Mouse (Mus musculus): ENCODE results near the gene Zcchc8. TPM values are rescaled to one million over a fixed set of nuclear protein-coding genes. Genes with fewer than 3 reads are reported as not detected.

Zcchc8 gene
- total and polyA plus RNA-seq, 3 experiments = 18.4 to 57.4 TPM; not detected in 1

GRCm38 (mm10) chr5:123683377-123684220 lies 37.3 kb downstream of the Zcchc8 start:
- Histone ChIP-seq H3K9ac (ENCODE audit: control insufficient read depth, low read depth, low read length, poor library complexity, severe bottlenecking) (peak overlapping the region; percentile 92), H3K4me3 (ENCODE audit: control insufficient read depth in 1 of 2, insufficient read depth in 1 of 2, low read depth in 2 of 2, low read length in 2 of 2) (peak overlapping the region; percentile 84 to 99), H3K27me3 (ENCODE audit: control insufficient read depth in 1 of 2, insufficient read depth in 2 of 2, low read length in 2 of 2) (no peaks in the 10 kb centered on the region), H3K4me1 (ENCODE audit: control insufficient read depth in 1 of 2, insufficient read depth in 2 of 2, low read length in 2 of 2) (peaks cover 4 to 10% of the 10 kb centered on the region in 2 experiments; a peak in 3 of 4 replicates), H3K9me3 (replicated peaks; ENCODE audit: insufficient read depth, low read length) (no peaks in the 10 kb centered on the region), H3K79me2 (ENCODE audit: control insufficient read depth, insufficient read depth, low read length, poor library complexity) (peaks cover 21% of the 10 kb centered on the region), H3K36me3 (ENCODE audit: control insufficient read depth in 1 of 2, insufficient read depth in 2 of 2, low read length in 2 of 2) (peaks cover 0 to 9% of the 10 kb centered on the region in 2 experiments; a peak in 2 of 4 replicates), H3K27ac (ENCODE audit: control insufficient read depth, low read depth, low read length) (peak overlapping the region; percentile 12; the same call in 1 of the 2 replicates)
- DNase-seq (ENCODE audit: low read depth, low spot score) = peak; percentile 71
- peak; percentile 78 for TF ChIP-seq SIN3A (IDR thresholded peaks at IDR 0.05; ENCODE audit: low read length)
- peak; percentile 50; the same call in 1 of the 2 replicates for TF ChIP-seq CHD1 (IDR thresholded peaks at IDR 0.05; ENCODE audit: low read depth, low read length)
- no peak for TF ChIP-seq GATA1 (IDR thresholded peaks at IDR 0.05; ENCODE audit: low read depth, low read length)
- TF ChIP-seq ELF1 (IDR thresholded peaks at IDR 0.05; ENCODE audit: low read depth, low read length) = 0 out of 2 replicates have a peak, but pooled peaks have one; percentile 8
- no peak for TF ChIP-seq EP300 (IDR thresholded peaks at IDR 0.05; ENCODE audit: low read depth in 1 of 2, low read length in 2 of 2)
- TF ChIP-seq E2F4 (IDR thresholded peaks at IDR 0.05; ENCODE audit: borderline replicate concordance, low read depth, low read length) = no peak
- TF ChIP-seq JUND (IDR thresholded peaks at IDR 0.05; ENCODE audit: low read depth, low read length) = no peak
- TF ChIP-seq USF1 (IDR thresholded peaks at IDR 0.05; ENCODE audit: low read depth, low read length) = no peak
- TF ChIP-seq ZC3H11A (IDR thresholded peaks at IDR 0.05; ENCODE audit: low read depth, low read length) = no peak
- TF ChIP-seq MAFK (IDR thresholded peaks at IDR 0.05; ENCODE audit: borderline replicate concordance, low read depth, low read length) = no peak
- 0 out of 2 replicates have a peak, but pooled peaks have one; percentile 11 for TF ChIP-seq TCF12 (IDR thresholded peaks at IDR 0.05; ENCODE audit: low read depth, low read length)
- TF ChIP-seq MAX (IDR thresholded peaks at IDR 0.05; ENCODE audit: low read length) = 0 out of 2 replicates have a peak, but pooled peaks have one; percentile 35
- TF ChIP-seq MAZ (IDR thresholded peaks at IDR 0.05; ENCODE audit: low read depth, low read length) = peak; percentile 64; the same call in 1 of the 2 replicates
- peak; percentile 3; the same call in 1 of the 2 replicates for TF ChIP-seq MXI1 (IDR thresholded peaks at IDR 0.05; ENCODE audit: low read depth, low read length)
- no peak for TF ChIP-seq POLR2AphosphoS5 (IDR thresholded peaks at IDR 0.05; ENCODE audit: borderline replicate concordance, low read depth, low read length)
- no peak for TF ChIP-seq NRF1 (IDR thresholded peaks at IDR 0.05; ENCODE audit: insufficient read depth, low read depth, low read length, poor library complexity, severe bottlenecking)
- no peak for TF ChIP-seq MYB (IDR thresholded peaks at IDR 0.05; ENCODE audit: low read depth, low read length)
- TF ChIP-seq GABPA (IDR thresholded peaks at IDR 0.05; ENCODE audit: low read depth, low read length) = no peak
- TF ChIP-seq POLR2A (IDR thresholded peaks at IDR 0.05; ENCODE audit: control insufficient read depth in 1 of 2, insufficient read depth in 1 of 2, low read depth in 1 of 2, low read length in 2 of 2, poor library complexity in 1 of 2) = no peak
- TF ChIP-seq NELFE (IDR thresholded peaks at IDR 0.05; ENCODE audit: low read depth, low read length) = peak; percentile 43
- TF ChIP-seq POLR2AphosphoS2 (IDR thresholded peaks at IDR 0.05; ENCODE audit: low read length) = no peak
- TF ChIP-seq SMC3 (IDR thresholded peaks at IDR 0.05; ENCODE audit: low read depth, low read length) = no peak
- TF ChIP-seq ZNF384 (IDR thresholded peaks at IDR 0.05; ENCODE audit: low read depth, low read length) = no peak
- TF ChIP-seq RAD21 (IDR thresholded peaks at IDR 0.05; ENCODE audit: low read depth, low read length) = no peak
- no peak for TF ChIP-seq BHLHE40 (IDR thresholded peaks at IDR 0.05; ENCODE audit: borderline replicate concordance, low read depth, low read length)
- TF ChIP-seq CTCF (IDR thresholded peaks at IDR 0.05 in 2 of 3, conservative IDR thresholded peaks at IDR 0.05 in 1 of 3; ENCODE audit: control insufficient read depth in 1 of 3, insufficient read depth in 1 of 3, low read depth in 2 of 3, low read length in 3 of 3, poor library complexity in 1 of 3, severe bottlenecking in 1 of 3) = no peak
- TF ChIP-seq USF2 (IDR thresholded peaks at IDR 0.05; ENCODE audit: borderline replicate concordance in 1 of 2, insufficient read depth in 1 of 2, low read depth in 1 of 2, low read length in 2 of 2) = no peak
- no peak for TF ChIP-seq RCOR1 (IDR thresholded peaks at IDR 0.05; ENCODE audit: low read depth, low read length)
- TF ChIP-seq UBTF (IDR thresholded peaks at IDR 0.05; ENCODE audit: borderline replicate concordance, insufficient read depth, low read depth, low read length) = peak; percentile 65; the same call in 1 of the 2 replicates
- TF ChIP-seq TBP (IDR thresholded peaks at IDR 0.05; ENCODE audit: low read depth, low read length) = no peak; the same call in 1 of the 2 replicates
- no peak for TF ChIP-seq MYC (IDR thresholded peaks at IDR 0.05; ENCODE audit: low read depth, low read length)
- no peak for TF ChIP-seq ZMIZ1 (IDR thresholded peaks at IDR 0.05; ENCODE audit: low read depth, low read length)
- 0 out of 2 replicates have a peak, but pooled peaks have one; percentile 5 for TF ChIP-seq ETS1 (IDR thresholded peaks at IDR 0.05; ENCODE audit: low read depth, low read length)
- TF ChIP-seq CHD2 (IDR thresholded peaks at IDR 0.05; ENCODE audit: low read length) = no peak; the same call in 1 of the 2 replicates

All from MEL (cell line).